Mouse (Mus musculus): ENCODE data around the gene Lifr. TPM values are rescaled to one million over a fixed set of nuclear protein-coding genes. Genes with fewer than 3 reads are reported as not detected.

The Lifr gene
- polyA plus RNA-seq, 1 experiment from 2014 or later: 28.7 TPM

DNA sequence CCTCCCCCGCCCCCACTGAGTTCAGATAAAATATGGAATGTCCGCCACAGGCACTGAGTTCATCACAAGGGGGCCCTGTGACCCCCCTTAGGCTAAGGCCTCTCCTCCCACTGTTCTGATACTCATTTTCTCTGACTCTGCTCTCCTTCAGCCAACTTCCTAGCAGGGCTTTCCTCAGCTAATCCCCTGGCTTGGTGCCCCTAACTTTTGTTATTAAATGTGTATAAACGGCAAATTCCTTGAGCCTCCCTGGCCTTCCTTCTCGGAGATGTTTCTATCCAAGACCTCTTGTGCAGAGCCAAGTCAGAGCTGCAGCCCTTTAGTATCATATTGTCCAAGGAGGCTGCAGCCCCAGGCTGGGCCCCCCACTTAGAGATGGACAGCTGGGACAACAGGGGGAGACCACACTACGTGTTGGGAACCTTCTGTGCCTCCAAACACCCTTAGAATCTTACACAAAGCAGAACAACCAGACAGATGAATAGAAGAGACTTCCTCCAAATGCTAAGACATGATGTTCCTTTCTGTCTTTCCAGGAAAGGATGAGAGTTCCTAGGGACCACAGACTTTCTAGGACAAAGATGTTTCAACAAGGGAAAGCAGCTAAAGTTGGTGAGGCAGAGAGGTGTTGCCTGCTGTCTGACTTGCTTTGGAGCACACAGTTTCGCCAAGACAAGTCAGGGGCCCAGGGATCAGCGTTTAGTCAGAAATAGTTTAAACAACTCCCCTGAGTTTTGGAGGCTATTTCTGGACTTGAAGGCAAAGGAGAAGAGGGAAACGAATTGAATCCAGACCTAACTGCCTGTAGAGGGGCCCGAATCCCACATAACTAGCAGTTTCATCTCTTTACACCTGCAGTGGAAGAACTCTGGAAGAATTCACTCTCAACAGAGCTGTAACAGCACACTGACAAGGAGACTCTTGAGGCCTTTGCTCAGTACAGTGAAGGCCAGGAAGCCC lies 111.3 kb downstream of the Lifr start:
- DNase-seq (ENCODE audit: low spot score) (no peak), ATAC-seq (replicated peaks; ENCODE audit: low FRiP score) (no peak)
- Histone ChIP-seq H3K4me3 (ENCODE audit: low read depth, low read length) (no peak overlapping the region), H3K9ac (ENCODE audit: low read depth, low read length) (no peak overlapping the region), H3K27ac (ENCODE audit: low read depth, low read length) (no peak overlapping the region), H3K36me3 (ENCODE audit: control insufficient read depth, insufficient read depth, low read length) (no peaks in the 10 kb centered on the region), H3K9me3 (ENCODE audit: control insufficient read depth, low read length) (no peaks in the 10 kb centered on the region), H3K4me2 (no peak overlapping the region), H3K27me3 (replicated peaks; ENCODE audit: control insufficient read depth, insufficient read depth, low read length) (peaks cover 12% of the 10 kb centered on the region), H3K4me1 (replicated peaks; ENCODE audit: control insufficient read depth, insufficient read depth, low read length) (no peaks in the 10 kb centered on the region; the same call in none of the 2 replicates)
- 73% methylated on average over 9 of the region's 9 CpGs for WGBS

DNA sequence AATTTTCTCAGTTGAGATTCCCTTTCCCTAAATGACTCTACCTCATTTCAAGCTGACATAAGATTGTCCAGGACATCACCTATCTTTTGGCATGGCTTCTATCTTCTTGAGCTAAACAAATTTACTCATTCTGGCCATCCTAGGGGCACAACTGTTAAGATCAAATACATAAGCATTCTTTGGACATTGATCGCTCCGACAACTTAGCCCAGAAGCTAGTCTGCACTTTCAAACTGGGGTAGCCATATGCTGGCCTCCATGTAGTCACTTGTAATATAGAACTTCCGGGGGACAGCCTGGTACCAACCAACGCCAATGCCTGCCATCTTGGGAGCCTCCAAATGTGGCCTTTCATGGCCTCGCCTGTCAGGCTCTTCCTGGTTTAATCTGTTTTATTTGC lies 112.6 kb downstream of the Lifr start:
- Histone ChIP-seq H3K36me3 (ENCODE audit: control insufficient read depth, insufficient read depth, low read length) (no peaks in the 10 kb centered on the region), H3K4me3 (ENCODE audit: low read depth, low read length) (no peak overlapping the region), H3K9ac (ENCODE audit: low read depth, low read length) (no peak overlapping the region), H3K27me3 (replicated peaks; ENCODE audit: control insufficient read depth, insufficient read depth, low read length) (peaks cover 13% of the 10 kb centered on the region), H3K4me2 (no peak overlapping the region), H3K27ac (ENCODE audit: low read depth, low read length) (no peak overlapping the region), H3K4me1 (replicated peaks; ENCODE audit: control insufficient read depth, insufficient read depth, low read length) (no peaks in the 10 kb centered on the region; the same call in none of the 2 replicates), H3K9me3 (ENCODE audit: control insufficient read depth, low read length) (no peaks in the 10 kb centered on the region)
- no peak for ATAC-seq (replicated peaks; ENCODE audit: low FRiP score)
- no peak for DNase-seq (ENCODE audit: low spot score)
- 78% methylated on average over 5 of the region's 5 CpGs for WGBS

DNA sequence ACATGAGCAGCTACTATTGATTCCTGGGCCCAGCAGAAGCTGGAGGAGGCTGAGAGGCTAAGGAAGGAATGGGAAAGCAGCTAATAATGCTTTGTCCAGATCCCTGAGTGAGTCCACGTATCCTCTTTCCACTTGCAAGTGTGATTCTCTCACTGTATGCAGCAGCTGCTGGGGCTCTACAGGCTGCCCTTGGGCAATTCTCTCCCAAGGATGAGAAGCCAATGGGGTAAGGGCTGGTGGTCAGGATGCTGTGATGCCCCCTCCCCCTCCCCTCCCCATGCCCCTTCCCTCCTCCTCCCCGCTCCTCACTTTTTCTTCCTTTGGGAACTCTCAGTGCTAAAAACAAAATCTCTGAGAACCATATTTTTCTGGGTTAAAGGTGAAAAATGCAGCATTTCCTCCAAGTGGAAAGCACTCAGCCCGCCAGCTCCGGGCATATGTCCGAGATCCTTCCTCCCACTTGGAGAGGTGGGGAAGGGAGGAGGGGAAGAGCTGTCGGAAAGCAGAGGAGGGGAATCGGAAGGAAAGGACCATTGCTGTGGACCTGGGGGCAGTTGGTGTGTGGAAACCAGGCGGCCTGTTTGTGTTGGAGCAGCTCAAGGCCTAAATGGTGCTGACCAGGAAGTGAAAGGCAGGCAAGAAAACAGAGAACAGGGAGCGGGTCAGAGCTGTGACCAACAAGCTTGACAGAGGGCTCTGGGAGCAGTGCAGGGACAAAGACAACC lies 113.4 kb downstream of the Lifr start:
- ATAC-seq (replicated peaks; ENCODE audit: low FRiP score) (no peak; the same call in 1 of the 2 replicates), DNase-seq (ENCODE audit: low spot score) (no peak)
- 56% methylated on average over 9 of the region's 9 CpGs for WGBS
- no peaks in the 10 kb centered on the region; the same call in none of the 2 replicates for H3K4me1 ChIP-seq (replicated peaks; ENCODE audit: control insufficient read depth, insufficient read depth, low read length)
- H3K4me3 ChIP-seq (ENCODE audit: low read depth, low read length): no peak overlapping the region
- no peak overlapping the region for H3K9ac ChIP-seq (ENCODE audit: low read depth, low read length)
- peaks cover 17% of the 10 kb centered on the region for H3K27me3 ChIP-seq (replicated peaks; ENCODE audit: control insufficient read depth, insufficient read depth, low read length)
- H3K36me3 ChIP-seq (ENCODE audit: control insufficient read depth, insufficient read depth, low read length): no peaks in the 10 kb centered on the region
- no peak overlapping the region for H3K27ac ChIP-seq (ENCODE audit: low read depth, low read length)
- no peak overlapping the region for H3K4me2 ChIP-seq
- no peaks in the 10 kb centered on the region for H3K9me3 ChIP-seq (ENCODE audit: control insufficient read depth, low read length)

DNA sequence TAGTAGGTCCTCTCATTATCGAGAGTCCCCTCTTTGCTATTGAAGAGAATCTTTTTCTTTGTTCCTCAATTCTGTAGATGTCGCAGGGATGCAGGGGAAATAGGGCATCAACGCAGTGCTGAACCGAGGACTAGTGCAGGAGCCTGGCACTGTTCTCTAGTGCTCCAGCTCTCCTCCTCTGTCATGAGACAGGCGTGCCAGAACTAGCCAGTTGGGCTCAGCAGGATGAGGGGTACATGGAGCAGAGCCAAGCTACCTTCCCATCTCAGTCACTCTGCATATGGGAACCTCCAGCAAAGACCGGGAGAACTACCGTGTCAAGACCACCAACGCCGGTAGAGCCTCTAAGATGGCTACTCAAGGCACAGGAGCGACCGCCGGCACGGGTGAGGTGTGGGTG lies 114.5 kb downstream of the Lifr start:
- Histone ChIP-seq H3K27me3 (replicated peaks; ENCODE audit: control insufficient read depth, insufficient read depth, low read length) (peaks cover 17% of the 10 kb centered on the region), H3K4me1 (replicated peaks; ENCODE audit: control insufficient read depth, insufficient read depth, low read length) (no peaks in the 10 kb centered on the region; the same call in none of the 2 replicates), H3K9me3 (ENCODE audit: control insufficient read depth, low read length) (no peaks in the 10 kb centered on the region), H3K36me3 (ENCODE audit: control insufficient read depth, insufficient read depth, low read length) (no peaks in the 10 kb centered on the region), H3K4me3 (ENCODE audit: low read depth, low read length) (no peak overlapping the region), H3K4me2 (no peak overlapping the region), H3K27ac (ENCODE audit: low read depth, low read length) (no peak overlapping the region), H3K9ac (ENCODE audit: low read depth, low read length) (no peak overlapping the region)
- no peak for DNase-seq (ENCODE audit: low spot score)
- WGBS: 86% methylated on average over 13 of the region's 13 CpGs
- ATAC-seq (replicated peaks; ENCODE audit: low FRiP score): no peak

DNA sequence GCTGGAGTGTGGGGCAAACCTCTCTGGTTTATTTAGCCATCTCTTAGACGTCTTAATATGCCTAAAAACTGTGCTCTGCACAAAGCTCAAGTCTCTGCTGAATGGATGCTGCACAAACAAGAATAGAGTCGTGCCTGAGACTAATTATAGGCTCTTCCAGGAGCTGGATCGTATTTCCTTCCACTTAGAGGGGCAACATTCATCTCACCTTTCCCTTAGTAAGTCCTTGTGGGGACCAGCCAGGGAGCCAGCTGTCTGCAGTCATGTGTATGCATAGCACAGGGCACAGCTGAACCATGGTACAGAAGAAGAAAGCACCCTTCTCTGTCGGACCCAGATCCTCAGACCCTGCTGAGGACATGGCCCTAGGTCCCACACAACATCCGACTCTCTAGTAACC lies 115.7 kb downstream of the Lifr start:
- ATAC-seq (replicated peaks; ENCODE audit: low FRiP score): no peak
- WGBS: 51% methylated on average over 5 of the region's 5 CpGs

DNA sequence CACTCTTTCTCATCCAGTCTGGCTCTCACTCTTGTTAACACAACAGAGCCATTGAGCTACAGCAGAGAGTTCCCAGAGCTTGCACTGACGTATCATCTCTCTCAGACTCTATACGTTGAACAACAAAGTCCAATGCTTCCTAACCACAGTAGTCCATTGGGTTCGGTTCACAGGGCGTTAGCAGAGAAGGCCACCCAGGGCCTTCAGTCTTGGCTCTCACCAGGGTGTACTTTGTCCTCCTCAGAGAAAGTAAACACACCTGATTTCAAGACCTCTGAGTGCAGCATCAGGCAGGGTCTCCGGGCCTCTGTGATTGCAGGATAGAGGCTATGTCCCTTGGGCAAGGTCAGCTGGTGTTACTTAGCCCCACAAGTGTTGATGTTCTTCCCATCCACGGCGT lies 116.9 kb downstream of the Lifr start:
- no peak overlapping the region for H3K9ac ChIP-seq (ENCODE audit: low read depth, low read length)
- H3K4me2 ChIP-seq: no peak overlapping the region
- no peak for ATAC-seq (replicated peaks; ENCODE audit: low FRiP score)
- H3K27ac ChIP-seq (ENCODE audit: low read depth, low read length): no peak overlapping the region
- H3K9me3 ChIP-seq (ENCODE audit: control insufficient read depth, low read length): no peaks in the 10 kb centered on the region
- peaks cover 20% of the 10 kb centered on the region for H3K27me3 ChIP-seq (replicated peaks; ENCODE audit: control insufficient read depth, insufficient read depth, low read length)
- 77% methylated on average over 7 of the region's 7 CpGs for WGBS
- H3K36me3 ChIP-seq (ENCODE audit: control insufficient read depth, insufficient read depth, low read length): no peaks in the 10 kb centered on the region
- no peaks in the 10 kb centered on the region; the same call in 1 of the 2 replicates for H3K4me1 ChIP-seq (replicated peaks; ENCODE audit: control insufficient read depth, insufficient read depth, low read length)
- H3K4me3 ChIP-seq (ENCODE audit: low read depth, low read length): no peak overlapping the region
- DNase-seq (ENCODE audit: low spot score): no peak

More for the DNA sequence above, 115.7 kb downstream of the Lifr start:
- Histone ChIP-seq H3K9ac (ENCODE audit: low read depth, low read length) (no peak overlapping the region), H3K27me3 (replicated peaks; ENCODE audit: control insufficient read depth, insufficient read depth, low read length) (peaks cover 20% of the 10 kb centered on the region), H3K4me3 (ENCODE audit: low read depth, low read length) (no peak overlapping the region), H3K9me3 (ENCODE audit: control insufficient read depth, low read length) (no peaks in the 10 kb centered on the region), H3K4me2 (no peak overlapping the region), H3K27ac (ENCODE audit: low read depth, low read length) (no peak overlapping the region), H3K36me3 (ENCODE audit: control insufficient read depth, insufficient read depth, low read length) (no peaks in the 10 kb centered on the region), H3K4me1 (replicated peaks; ENCODE audit: control insufficient read depth, insufficient read depth, low read length) (no peaks in the 10 kb centered on the region; the same call in none of the 2 replicates)
- DNase-seq (ENCODE audit: low spot score): no peak

DNA sequence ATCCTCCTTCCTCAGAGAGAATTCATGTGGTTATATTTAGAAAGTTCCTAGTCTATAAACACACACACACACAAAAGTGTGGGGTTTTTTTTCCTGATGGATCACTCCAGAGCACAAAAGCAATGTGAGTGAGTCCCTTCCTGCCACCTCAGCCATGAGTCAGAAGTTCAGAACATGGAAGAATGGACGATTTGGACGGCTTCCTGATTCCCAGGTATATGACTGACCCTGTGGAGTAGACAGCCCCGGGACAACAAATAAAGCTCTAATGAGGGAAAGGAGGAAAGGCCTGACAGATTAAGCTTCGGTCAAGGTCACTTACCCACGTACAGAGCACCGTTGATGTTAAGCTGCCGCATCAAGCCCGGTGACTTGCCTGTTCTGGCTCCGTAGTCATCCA lies 117.8 kb downstream of the Lifr start:
- Histone ChIP-seq H3K27me3 (replicated peaks; ENCODE audit: control insufficient read depth, insufficient read depth, low read length) (peaks cover 17% of the 10 kb centered on the region), H3K4me2 (no peak overlapping the region), H3K27ac (ENCODE audit: low read depth, low read length) (no peak overlapping the region), H3K36me3 (ENCODE audit: control insufficient read depth, insufficient read depth, low read length) (no peaks in the 10 kb centered on the region), H3K4me1 (replicated peaks; ENCODE audit: control insufficient read depth, insufficient read depth, low read length) (no peaks in the 10 kb centered on the region; the same call in 1 of the 2 replicates), H3K9me3 (ENCODE audit: control insufficient read depth, low read length) (no peaks in the 10 kb centered on the region), H3K4me3 (ENCODE audit: low read depth, low read length) (no peak overlapping the region), H3K9ac (ENCODE audit: low read depth, low read length) (no peak overlapping the region)
- 79% methylated on average over 9 of the region's 9 CpGs for WGBS
- no peak for DNase-seq (ENCODE audit: low spot score)
- ATAC-seq (replicated peaks; ENCODE audit: low FRiP score): no peak

DNA sequence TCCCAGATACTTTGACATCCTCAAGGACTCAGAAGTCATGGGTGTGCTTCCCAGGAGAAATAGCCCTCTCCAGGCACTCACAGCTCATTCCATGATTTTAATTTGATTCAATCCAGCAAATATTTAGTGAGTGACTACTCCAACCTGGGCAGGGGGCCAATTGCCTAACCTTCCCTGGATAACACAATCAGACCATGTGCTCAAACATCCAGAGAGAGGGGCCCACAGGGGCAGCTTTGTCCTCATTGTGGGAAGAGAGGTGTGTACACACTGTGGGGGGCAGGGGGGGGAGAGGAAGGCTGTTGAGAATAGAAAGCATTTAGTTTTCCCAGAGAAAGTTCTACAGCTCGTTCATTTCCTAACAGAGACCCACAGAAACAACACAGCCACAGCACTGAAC lies 123.3 kb downstream of the Lifr start:
- no peaks in the 10 kb centered on the region for H3K9me3 ChIP-seq (ENCODE audit: control insufficient read depth, low read length)
- no peak overlapping the region for H3K27ac ChIP-seq (ENCODE audit: low read depth, low read length)
- peaks cover 12% of the 10 kb centered on the region for H3K27me3 ChIP-seq (replicated peaks; ENCODE audit: control insufficient read depth, insufficient read depth, low read length)
- no peaks in the 10 kb centered on the region for H3K4me1 ChIP-seq (replicated peaks; ENCODE audit: control insufficient read depth, insufficient read depth, low read length)
- no peak for DNase-seq (ENCODE audit: low spot score)
- 39% methylated on average over 1 of the region's 1 CpGs for WGBS
- no peaks in the 10 kb centered on the region for H3K36me3 ChIP-seq (ENCODE audit: control insufficient read depth, insufficient read depth, low read length)
- H3K4me2 ChIP-seq: no peak overlapping the region
- ATAC-seq (replicated peaks; ENCODE audit: low FRiP score): no peak
- no peak overlapping the region for H3K4me3 ChIP-seq (ENCODE audit: low read depth, low read length)
- no peak overlapping the region for H3K9ac ChIP-seq (ENCODE audit: low read depth, low read length)

Data from liver, embryonic 11.5 days (tissue).